Mouse (Mus musculus) urinary bladder, adult 2 months (tissue): ENCODE results near the gene Trmt5. TPM values are rescaled to one million over a fixed set of nuclear protein-coding genes. Genes with fewer than 3 reads are reported as not detected.

ENCODE experiments used
- DNase-seq: peaks from one replicate; pipeline ENCODE4 v3.0.0; 2022; ENCODE audit warnings: low spot score
- polyA plus RNA-seq: library from polyadenylated mRNA; depleted of rRNA; stranded (reverse); fragments of >200 nt; gene quantifications from 2 replicates; pipeline ENCODE4 v1.2.3, GENCODE M21; 2012; rRNA removed

Gene Trmt5
- polyA plus RNA-seq, 1 experiment, result 14.0 TPM

GRCm38 (mm10) chr12:73269933-73270332 is 16.6 kb downstream of the Trmt5 start:
- no peak for DNase-seq

GRCm38 (mm10) chr12:73269531-73269930 is 17.0 kb downstream of the Trmt5 start:
- no peak for DNase-seq

DNA sequence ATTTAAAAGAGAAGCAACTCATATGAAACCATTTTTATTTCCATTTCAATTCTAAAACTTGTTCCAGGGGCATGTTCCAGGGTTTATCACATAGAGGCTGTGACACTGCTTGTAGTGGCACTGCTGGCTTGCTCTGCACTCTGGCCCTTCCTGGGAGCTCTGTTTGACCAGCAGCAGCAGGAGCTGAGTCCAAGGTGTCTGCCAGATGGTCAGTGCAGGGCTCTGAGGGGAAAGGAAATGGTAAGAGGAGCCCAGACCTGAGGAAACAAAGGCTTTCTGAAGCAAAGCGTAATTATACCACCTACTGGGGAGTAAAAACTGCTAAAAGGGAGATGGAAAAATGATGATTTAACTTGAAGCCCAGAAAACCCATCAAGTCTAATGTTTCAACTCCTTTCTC is 18.0 kb downstream of the Trmt5 start:
- no peak for DNase-seq

GRCm38 (mm10) chr12:73266597-73266996 is 19.9 kb downstream of the Trmt5 start:
- DNase-seq, result no peak

DNA sequence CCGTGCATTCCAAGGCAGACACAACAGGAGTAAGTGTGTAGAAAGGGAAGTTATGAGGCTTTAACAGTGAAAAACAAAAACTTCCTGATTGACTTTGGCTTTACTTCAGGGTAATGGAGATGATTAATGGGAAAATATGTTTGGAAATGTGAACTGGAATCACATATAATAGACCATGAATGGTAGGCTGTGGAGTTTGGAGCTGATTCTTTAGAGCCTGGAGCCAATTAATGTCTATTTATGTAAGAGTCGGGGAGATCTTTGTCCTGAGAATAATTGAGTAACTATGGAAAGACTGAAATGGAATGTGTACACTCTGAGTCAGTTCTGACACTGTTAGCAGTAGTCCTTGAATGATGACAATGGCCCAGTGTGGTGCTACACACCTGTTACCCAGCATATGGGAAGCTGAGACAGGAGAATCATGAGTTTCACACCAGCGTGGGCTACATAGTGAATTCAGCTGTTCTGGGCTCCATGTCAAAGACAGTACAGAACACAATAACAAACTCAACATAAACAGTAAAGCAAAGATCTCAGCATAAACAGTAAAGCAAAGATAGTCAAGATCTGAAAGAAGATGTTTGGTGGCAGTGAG is 21.0 kb downstream of the Trmt5 start:
- DNase-seq, result no peak

DNA sequence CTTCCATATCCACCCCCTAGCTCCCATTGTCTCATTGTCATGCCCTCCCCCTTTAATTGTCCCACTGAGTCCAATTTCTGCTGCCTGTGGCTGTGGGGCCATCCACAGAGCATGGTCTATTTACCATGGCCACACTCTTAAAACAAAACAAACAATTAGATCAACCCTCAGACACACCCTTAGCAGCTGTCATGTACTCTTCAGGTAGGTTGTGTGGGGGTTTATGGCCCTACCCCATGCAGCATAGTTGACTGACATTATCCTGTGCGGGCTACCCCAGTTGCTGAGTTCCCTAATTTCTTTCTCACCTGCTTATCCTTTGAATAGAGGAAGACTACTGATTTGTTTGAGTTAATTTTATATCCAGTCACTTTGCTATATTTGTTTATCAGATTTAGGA is 26.2 kb downstream of the Trmt5 start:
- DNase-seq, result no peak

DNA sequence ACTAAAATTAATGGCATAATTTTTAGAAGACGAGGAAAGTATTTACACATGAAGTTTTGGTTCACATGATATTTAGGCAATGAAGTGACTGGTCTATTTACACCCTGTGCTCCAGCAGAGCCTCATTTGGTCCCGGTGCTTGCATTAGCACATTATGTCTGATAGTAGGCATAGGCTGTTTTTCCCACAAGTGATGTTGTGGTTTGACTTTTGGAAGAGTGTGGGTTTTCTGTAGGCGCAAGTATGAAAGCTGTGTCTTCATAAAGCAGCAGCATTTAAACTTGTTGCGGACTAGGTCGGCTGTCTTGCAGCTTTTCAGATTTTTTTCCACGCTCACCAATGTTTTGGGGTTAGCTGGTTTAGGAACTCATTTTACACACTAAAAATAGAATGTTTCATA is 27.2 kb downstream of the Trmt5 start:
- no peak for DNase-seq

DNA sequence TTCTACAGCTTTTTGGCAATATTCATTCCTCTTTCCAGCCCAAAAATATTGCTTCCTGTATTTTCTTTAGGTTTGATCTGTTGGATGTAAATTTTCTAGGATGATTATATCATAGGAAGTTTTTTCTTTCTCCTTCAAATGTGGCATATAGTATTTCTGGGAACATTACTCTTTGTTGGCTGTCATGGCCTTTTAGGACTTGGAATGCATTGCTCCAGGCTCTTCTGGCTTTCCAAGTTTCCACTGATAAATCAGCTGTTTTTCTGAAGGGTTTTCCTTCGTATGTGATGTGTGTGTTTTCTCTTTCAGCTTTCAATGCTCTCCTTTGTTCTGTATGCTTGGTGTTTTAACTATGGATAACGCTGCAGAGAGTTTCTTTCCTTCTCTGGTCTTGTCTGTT is 31.5 kb downstream of the Trmt5 start:
- DNase-seq, result no peak

DNA sequence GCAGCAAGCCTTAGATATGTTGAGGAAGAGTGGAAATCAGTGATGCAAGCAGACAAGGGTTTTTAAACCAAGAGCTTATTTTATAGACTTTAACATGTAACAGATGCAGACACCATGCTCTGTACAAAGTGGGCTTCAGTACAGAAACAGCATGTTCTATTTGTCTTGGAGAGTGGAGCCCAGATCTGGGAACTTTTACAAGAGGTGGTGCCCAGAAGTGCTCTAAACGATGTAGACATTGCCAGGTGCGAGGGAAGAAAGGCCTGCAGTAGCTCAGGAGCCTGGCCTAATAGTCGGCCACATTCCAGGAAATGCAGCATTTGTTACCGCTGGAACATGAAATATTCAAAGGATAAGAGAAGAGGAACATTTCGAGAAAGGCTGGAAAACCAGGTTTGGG is 40.8 kb downstream of the Trmt5 start:
- DNase-seq, result no peak

DNA sequence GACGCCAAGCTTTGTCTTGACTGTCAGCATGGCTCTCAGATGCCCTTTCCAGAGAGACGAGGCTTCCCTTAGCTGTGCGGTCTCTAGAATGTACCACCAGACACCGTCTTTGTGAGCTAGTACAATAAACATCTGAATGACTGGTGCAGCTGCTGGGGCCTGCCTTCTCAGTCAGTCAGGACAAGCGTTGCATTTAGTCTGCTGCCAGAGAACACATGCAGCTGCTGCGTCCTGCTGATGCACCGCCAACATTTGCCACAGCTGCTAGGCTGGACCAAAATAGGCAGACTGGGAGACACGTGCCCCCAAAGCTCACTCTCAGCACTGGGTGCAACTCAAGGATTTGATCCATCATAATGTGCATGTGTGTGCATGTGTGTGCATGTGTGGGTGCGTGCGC is 44.5 kb downstream of the Trmt5 start:
- no peak for DNase-seq

GRCm38 (mm10) chr12:73232586-73232985 is 53.9 kb downstream of the Trmt5 start:
- no peak for DNase-seq

DNA sequence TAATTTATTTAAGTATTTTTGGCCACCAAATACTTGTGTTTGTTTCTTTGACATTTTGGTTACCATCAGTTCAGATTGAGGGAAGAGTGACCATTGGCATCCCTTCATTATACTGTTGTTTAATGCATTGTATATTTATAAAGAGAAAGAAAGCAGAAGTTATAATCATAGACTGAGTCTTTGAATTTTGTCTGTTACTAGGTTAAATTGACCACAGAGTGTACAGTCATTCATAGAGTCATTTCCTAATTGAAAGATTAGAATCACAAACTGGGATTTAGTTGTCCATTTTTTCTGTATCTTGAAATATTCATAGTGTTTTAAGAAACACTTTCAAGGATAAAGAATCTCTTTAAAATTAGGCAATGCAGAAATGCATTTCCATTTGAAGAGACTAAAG is 55.0 kb downstream of the Trmt5 start:
- DNase-seq, result no peak

DNA sequence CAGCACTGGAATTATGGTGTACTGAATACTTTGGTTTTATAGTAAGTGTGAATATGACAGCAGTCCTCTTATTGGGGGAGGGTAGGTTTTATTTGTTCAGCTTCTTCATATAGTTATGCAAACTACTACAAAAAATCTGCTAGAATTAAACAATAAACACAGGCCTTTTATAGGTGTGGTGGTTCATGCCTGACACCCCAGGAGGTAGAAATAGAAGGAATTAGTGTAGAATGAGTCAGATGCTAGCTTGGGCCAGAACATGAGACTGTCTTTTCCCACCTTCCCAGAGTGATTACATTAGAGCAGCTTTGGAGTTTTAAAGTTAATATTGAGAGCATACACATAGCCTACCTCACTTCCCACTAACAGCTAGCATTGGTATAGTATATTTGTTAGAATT is 56.3 kb downstream of the Trmt5 start:
- no peak for DNase-seq

Other genes starting within 250 kb of the Trmt5 start
- gene Six1, start 232.8 kb downstream of the Trmt5 start, polyA plus RNA-seq, result 1.1 and 1.8 TPM in 2 replicates
- 3.9 and 4.0 TPM in 2 replicates for gene Six4, start 173.3 kb downstream of the Trmt5 start, polyA plus RNA-seq
- gene Mnat1, start 163.0 kb downstream of the Trmt5 start, polyA plus RNA-seq, result 19.7 and 20.4 TPM in 2 replicates
- 14.6 and 18.2 TPM in 2 replicates for gene Slc38a6, start 69 bp upstream of the Trmt5 start, polyA plus RNA-seq